Mouse (Mus musculus) thymus, postnatal 0 days (tissue): ENCODE data around the gene Phka2. TPM values are rescaled to one million over a fixed set of nuclear protein-coding genes. Genes with fewer than 3 reads are reported as not detected.

Experiments
- DNase-seq: peaks from one replicate; pipeline ENCODE4 v3.0.0-alpha.2; 2015; ENCODE audit warnings: low spot score
- polyA plus RNA-seq: library from polyadenylated mRNA; unstranded; fragments of >200 nt; fragmentation: Nextera tagmentation; extraction: Ambion mirVana; gene quantifications from 2 replicates; pipeline ENCODE4 v1.2.1, GENCODE M21; 2015

Gene Phka2
- 7.9 and 9.4 TPM in 2 replicates for polyA plus RNA-seq

GRCm38 (mm10) chrX:160502048-160503041, at the start of gene Phka2:
Phka2 (plus strand) TSS chrX:160502166.
- peak; percentile 80 for DNase-seq

DNA sequence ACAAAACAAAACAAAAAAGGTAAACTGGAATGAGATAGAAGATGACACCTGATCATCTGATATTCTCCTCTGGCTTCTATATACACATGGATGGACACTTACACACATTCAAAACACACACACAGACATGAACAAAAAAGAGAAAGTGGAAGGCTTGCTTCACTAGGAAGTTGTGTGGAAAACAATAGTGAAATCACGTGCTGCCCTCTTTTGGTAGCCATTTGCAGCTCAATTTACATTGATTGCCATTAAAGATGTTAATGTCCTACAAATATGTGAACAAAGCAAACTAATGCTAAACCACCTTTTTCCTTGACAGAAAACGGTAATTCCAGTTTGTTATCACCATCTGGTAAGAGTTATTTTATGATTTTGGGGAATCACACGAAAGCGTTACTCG, 46.3 kb upstream of the Phka2 start:
- no peak for DNase-seq

GRCm38 (mm10) chrX:160471257-160471786, 30.6 kb upstream of the Phka2 start:
- no peak for DNase-seq

DNA sequence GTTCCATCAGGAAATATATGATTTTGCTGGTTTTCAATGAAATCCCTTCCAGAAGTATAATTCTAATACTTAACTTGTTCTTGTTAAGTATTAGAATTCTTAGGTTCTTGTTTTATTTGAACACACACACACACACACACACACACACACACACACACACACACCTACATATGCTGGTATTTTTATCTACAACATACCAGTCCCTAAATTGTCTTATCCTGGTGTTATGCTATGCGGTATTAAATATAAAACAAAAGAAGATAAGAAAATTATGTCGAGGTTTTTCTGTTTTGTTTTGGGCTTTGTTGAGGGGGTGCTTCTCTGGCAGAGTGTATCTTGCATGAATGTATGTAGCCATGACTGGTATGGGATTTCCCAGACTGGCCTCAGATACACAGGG, 12.2 kb upstream of the Phka2 start:
- no peak for DNase-seq

DNA sequence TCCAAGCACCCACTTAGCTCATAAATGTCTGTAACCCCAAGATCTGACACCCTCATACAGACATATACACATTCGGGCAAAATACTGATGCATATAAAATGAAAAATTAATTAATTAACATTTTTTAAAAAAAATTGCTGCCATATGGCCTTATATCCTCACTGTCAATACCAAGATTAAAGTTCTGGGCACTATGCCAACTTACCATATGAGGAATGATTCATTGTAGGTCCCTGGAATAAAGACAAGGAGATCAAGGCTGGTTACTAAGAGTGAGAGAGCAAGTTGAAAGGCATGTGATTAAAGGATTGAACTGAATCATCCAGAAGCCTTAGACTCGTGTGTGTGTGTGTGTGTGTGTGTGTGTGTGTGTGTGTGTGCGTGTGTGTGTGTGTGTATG, 7.6 kb upstream of the Phka2 start:
- no peak for DNase-seq

DNA sequence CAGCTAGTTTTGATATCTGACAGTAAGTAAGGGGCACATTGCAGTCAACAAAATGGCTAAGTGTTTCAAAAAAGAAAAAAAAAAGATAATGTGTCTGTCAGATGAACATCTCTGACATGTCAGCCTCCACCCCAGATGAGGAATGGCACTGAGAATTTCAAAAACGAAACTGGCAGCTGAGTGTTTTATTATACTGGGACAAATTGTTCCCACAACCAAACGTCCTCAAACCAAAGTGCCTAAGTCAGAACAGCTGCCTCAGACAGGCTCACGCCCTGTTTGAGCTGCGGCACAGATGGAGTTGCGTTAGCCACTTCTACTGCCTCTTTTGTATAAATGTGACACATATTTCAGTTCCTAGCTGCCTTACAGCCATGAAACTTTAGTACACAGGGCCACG, 7.0 kb upstream of the Phka2 start:
- DNase-seq: no peak

- no peak for DNase-seq
Observed at GRCm38 (mm10) chrX:160496473-160496872, 5.5 kb upstream of the Phka2 start.

DNA sequence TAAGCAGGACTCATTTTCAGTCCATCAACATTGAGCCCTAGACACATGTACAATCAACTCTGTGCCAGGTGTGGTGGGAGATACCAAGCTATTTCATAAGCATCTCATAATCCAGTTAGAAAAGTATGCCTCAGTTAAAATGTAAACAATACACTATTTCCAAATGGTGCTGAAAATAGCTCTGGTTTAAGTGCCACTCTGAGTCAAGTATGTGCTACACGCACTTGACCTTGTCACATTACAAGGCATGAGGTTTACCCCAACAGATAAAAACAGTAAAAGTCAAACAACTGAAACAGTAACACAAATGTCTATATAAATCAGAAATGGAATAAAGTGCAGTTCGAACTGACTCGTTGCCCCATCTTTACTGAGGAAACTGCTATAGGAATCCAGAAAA, 871 bp upstream of the Phka2 start:
- DNase-seq: no peak

GRCm38 (mm10) chrX:160501687-160502047, 299 bp upstream of the Phka2 start:
- DNase-seq: no peak

- no peak for DNase-seq
Observed at GRCm38 (mm10) chrX:160509046-160509445, 7.1 kb downstream of the Phka2 start.

DNA sequence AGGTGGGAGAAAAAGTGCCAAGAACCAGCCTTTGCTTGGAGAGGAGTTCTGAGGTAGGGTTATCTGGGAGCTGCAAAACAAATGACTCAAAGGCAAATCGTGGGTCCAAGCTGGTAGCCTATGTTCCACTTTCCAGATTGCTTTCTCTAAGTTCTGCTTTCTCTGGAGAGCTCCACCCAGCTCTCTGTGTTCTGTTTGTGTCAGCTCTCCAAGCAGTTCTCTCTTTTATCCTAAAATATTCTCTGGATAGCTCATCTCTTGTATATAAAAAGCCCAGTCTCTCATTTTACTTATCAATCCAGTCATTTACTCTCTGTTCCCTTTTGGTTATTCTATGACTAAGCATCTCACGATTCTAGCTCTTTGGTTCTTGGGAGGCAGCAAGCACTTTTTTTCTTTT, 8.2 kb downstream of the Phka2 start:
- no peak for DNase-seq

GRCm38 (mm10) chrX:160516027-160516426, 14.1 kb downstream of the Phka2 start:
- DNase-seq: no peak

- no peak for DNase-seq
Observed at GRCm38 (mm10) chrX:160542772-160543171, 40.8 kb downstream of the Phka2 start.

DNA sequence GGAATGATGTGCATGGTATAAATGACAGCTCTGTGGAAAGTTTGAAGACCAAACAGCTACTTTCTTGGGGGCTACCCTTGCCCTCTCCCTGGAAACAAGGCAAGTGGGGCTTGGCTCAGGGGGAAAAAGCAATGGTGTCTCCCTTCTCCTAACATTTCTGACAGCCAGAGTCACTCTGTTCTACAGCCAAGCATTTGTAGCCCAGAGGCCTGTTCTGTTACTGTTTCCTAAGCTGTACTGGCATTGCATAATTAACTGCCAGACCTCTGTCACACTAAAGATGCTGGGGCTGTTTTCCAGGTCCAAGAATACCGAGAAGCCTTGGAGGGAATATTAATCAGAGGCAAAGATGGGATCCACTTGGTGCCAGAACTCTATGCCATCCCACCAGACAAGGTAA, 46.9 kb downstream of the Phka2 start:
- DNase-seq: no peak

DNA sequence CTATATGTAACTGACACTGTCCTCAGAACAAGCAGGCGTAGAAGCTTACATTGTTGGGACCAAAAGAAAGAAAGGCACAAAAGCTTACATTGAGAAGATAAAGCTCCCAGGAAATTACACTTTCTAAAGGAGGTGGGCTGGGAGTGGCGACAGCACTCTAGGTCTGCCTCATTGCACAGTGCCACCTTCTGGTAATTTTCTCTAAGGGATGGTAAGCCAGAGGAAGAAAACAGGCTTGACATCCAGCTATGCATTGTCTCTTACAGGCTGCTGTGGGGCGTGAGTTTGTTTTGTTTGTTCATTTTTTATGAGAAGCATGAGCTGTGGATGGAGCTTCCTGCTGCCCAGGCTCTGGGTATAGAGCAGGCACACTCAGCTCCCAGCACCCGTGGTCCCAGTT, 50.1 kb downstream of the Phka2 start:
- no peak for DNase-seq

DNA sequence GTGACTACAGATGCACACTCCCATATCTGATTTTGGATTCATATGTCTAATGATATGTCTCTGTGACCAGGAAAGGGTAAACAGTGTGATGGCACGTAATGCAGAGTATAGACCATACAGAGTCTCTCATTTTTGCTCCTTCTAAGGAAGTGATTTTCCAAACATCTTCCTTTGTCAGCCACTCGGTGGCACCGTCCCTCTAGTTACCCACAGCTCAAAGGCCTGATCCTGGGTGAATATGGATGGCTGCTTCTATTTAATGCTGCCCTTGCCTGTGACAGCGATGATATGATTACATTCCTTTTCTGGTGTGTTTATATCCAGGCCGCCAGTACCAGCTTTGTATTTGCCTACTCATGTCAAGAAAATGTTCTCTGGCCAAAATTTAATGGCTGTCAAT, 81.6 kb downstream of the Phka2 start:
- no peak for DNase-seq

GRCm38 (mm10) chrX:160584148-160584838, 82.3 kb downstream of the Phka2 start:
- no peak for DNase-seq

DNA sequence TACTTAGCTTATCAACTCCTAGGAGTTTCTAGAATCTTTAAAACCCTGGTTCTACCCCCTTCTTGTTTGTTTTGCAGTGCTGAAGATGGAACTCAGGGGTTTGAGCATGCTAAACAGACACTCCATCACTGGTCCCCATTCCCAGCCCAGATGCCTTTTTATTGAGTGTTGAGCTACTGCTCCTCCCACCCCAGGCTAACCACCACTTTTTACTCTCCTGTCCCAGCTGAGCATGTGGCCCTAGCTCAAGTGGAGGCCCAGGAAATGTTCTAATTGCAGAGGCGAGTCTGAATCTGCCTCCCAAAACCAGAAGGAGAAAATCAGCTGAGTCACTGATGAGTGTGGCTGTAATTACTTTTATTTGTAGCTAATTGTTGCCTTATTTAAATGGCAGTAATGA, 83.1 kb downstream of the Phka2 start:
- no peak for DNase-seq

DNA sequence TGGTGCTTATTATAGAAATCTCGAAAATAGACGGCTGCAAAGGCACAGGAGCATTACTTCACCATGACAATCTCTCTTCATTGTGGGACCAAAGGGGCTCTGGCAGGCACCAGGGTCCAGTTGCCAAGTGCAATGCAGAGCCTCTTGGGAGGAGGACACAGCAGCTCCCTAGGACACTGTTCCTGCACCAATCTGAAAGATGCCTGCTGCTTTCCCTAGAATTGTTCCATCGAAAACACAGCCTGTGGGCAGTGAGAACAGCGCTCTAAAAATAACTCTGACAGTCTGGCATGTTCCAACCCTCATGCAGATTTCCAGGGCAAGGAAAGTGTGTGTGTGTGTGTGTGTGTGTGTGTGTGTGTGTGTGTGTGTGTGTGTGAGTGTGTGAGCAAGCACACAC, 86.6 kb downstream of the Phka2 start:
- no peak for DNase-seq

- DNase-seq: no peak
Observed at GRCm38 (mm10) chrX:160590147-160590546, 88.2 kb downstream of the Phka2 start.

GRCm38 (mm10) chrX:160592933-160593332, 91.0 kb downstream of the Phka2 start:
- DNase-seq: no peak

DNA sequence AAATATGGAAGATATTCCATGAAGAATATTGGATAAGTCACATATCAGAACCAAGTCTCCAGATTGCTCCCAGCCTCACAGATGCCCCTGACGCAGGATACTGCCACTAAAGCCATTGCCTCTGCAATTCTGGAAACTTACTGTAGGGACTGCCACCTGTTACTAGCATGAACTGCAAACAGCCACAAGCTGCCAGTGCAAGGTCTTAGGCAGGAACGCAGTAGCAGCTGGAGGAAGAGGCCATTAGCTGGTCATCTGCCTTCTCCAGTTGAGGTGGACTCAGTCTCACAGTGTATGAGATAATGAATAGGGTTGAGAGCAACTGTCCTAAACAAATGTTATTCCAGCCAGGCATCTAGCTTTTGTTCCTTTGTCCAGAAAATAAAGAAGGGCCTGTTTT, 96.1 kb downstream of the Phka2 start:
- DNase-seq: no peak
